Mouse (Mus musculus): Measurements from ENCODE around the gene Tifa. TPM values are rescaled to one million over a fixed set of nuclear protein-coding genes. Genes with fewer than 3 reads are reported as not detected.

Gene Tifa
- total and polyA plus RNA-seq, 3 experiments, result 1.4 to 3.2 (median 2.8) TPM

DNA sequence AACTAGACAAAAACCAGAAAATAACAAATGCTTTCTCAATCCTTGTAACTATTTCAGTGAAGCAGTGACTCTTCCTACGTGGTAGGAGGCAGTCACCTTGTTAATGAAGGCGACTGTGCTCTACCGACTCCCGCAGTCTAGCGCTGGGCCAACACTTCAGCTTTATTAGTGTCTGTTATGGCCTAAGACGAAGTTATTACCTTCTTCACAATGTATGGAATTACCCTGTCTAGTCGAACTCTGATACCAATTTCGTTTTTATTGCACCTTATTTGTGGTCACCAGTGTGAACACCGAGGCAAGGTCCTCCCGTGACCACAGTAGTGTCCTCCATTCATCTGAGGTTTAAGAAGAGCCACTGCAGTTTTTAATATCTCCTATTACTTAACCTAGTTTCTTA is 40.6 kb downstream of the Tifa start:
- Histone ChIP-seq H3K9me3 (replicated peaks; ENCODE audit: low read length) (no peaks in the 10 kb centered on the region), H3K4me2 (ENCODE audit: insufficient read depth, low read depth, poor library complexity, severe bottlenecking) (no peak overlapping the region), H3K27ac (ENCODE audit: insufficient read depth, low read depth) (no peak overlapping the region), H3K4me1 (ENCODE audit: control insufficient read depth in 1 of 2, insufficient read depth in 2 of 2) (peaks cover 0 to 20% of the 10 kb centered on the region in 2 experiments; a peak in 2 of 4 replicates), H3K79me2 (replicated peaks; ENCODE audit: control insufficient read depth, extremely low read depth, insufficient read depth, poor library complexity, severe bottlenecking) (peaks cover 23% of the 10 kb centered on the region), H3K27me3 (replicated peaks) (no peaks in the 10 kb centered on the region), H3K36me3 (replicated peaks in 1 of 2; ENCODE audit: control insufficient read depth in 1 of 2, insufficient read depth in 1 of 2, low read length in 1 of 2) (peaks cover 4 to 69% of the 10 kb centered on the region in 2 experiments), H3K4me3 (replicated peaks in 1 of 3; ENCODE audit: low read depth in 2 of 3, low read length in 2 of 3, poor library complexity in 1 of 3) (no peak overlapping the region), H3K9ac (ENCODE audit: insufficient read depth, low read depth) (no peak overlapping the region)
- dilution Hi-C loops (cut with MboI; ENCODE audit: extremely low pct_ligation_motif_present, extremely low pct_unique_long_range_greater_than_20kb, low sequenced_read_pairs) (no loop called here), in situ Hi-C loops (cut with MboI; ENCODE audit: low pct_ligation_motif_present, low pct_unique_long_range_greater_than_20kb, low sequenced_read_pairs) (no loop called here)
- TF ChIP-seq UBTF (IDR thresholded peaks at IDR 0.05; ENCODE audit: low read depth, low read length), result no peak
- no peak for TF ChIP-seq USF2 (conservative IDR thresholded peaks at IDR 0.05; ENCODE audit: low read depth, low read length)
- no peak for TF ChIP-seq MAFK (IDR thresholded peaks at IDR 0.05; ENCODE audit: insufficient replicate concordance, low read length)
- TF ChIP-seq ZC3H11A (IDR thresholded peaks at IDR 0.05; ENCODE audit: low read depth, low read length), result no peak
- TF ChIP-seq SMC3 (IDR thresholded peaks at IDR 0.05; ENCODE audit: low read depth, low read length), result no peak
- no peak for TF ChIP-seq IRF4 (IDR thresholded peaks at IDR 0.05; ENCODE audit: low read depth, low read length)
- TF ChIP-seq RAD21 (IDR thresholded peaks at IDR 0.05; ENCODE audit: low read depth, low read length), result no peak
- no peak for TF ChIP-seq NELFE (IDR thresholded peaks at IDR 0.05; ENCODE audit: low read depth, low read length)
- no peak for TF ChIP-seq RCOR1 (conservative IDR thresholded peaks at IDR 0.05; ENCODE audit: low read depth, low read length)
- TF ChIP-seq E2F4 (IDR thresholded peaks at IDR 0.05; ENCODE audit: insufficient replicate concordance, low read depth, low read length), result no peak
- no peak for TF ChIP-seq PAX5 (IDR thresholded peaks at IDR 0.05; ENCODE audit: low read length)
- no peak for TF ChIP-seq ZMIZ1 (IDR thresholded peaks at IDR 0.05; ENCODE audit: low read depth, low read length)
- no peak for TF ChIP-seq GABPA (IDR thresholded peaks at IDR 0.05; ENCODE audit: insufficient replicate concordance, low read depth, low read length)
- no peak for TF ChIP-seq ELF1 (IDR thresholded peaks at IDR 0.05; ENCODE audit: low read depth, low read length)
- no peak for DNase-seq (ENCODE audit: extremely low read depth)

DNA sequence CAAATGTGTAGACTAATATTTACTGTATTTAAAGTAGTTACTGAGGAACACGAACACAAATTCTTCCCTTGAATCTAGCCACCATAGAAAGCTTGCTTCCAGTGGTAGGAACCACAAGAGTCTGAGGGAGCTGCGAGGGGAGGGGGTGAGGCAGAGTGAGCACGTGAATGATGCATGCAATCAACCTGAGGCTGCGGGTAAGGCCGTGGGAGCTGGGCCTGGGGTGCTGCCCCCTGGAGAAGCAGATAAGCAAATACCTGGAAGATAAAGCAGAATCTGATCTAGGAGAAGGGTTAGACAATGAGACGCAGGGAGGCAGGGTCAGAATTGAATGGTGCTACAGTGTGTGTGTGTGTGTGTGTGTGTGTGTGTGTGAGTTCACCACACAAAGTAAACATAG is 41.5 kb downstream of the Tifa start:
- H3K79me2 ChIP-seq (replicated peaks; ENCODE audit: control insufficient read depth, extremely low read depth, insufficient read depth, poor library complexity, severe bottlenecking), result peaks cover 27% of the 10 kb centered on the region
- H3K9me3 ChIP-seq (replicated peaks; ENCODE audit: low read length), result no peaks in the 10 kb centered on the region
- no peak overlapping the region for H3K9ac ChIP-seq (ENCODE audit: insufficient read depth, low read depth)
- peaks cover 4 to 26% of the 10 kb centered on the region in 2 experiments; a peak in 2 of 4 replicates for H3K4me1 ChIP-seq (ENCODE audit: control insufficient read depth in 1 of 2, insufficient read depth in 2 of 2)
- dilution Hi-C loops (cut with MboI; ENCODE audit: extremely low pct_ligation_motif_present, extremely low pct_unique_long_range_greater_than_20kb, low sequenced_read_pairs), result no loop called here
- no peaks in the 10 kb centered on the region for H3K27me3 ChIP-seq (replicated peaks)
- H3K4me2 ChIP-seq (ENCODE audit: insufficient read depth, low read depth, poor library complexity, severe bottlenecking), result no peak overlapping the region
- no peak for DNase-seq (ENCODE audit: extremely low read depth)
- H3K27ac ChIP-seq (ENCODE audit: insufficient read depth, low read depth), result no peak overlapping the region
- in situ Hi-C loops (cut with MboI; ENCODE audit: low pct_ligation_motif_present, low pct_unique_long_range_greater_than_20kb, low sequenced_read_pairs), result no loop called here
- H3K36me3 ChIP-seq (replicated peaks in 1 of 2; ENCODE audit: control insufficient read depth in 1 of 2, insufficient read depth in 1 of 2, low read length in 1 of 2), result peaks cover 4 to 74% of the 10 kb centered on the region in 2 experiments
- no peak for TF ChIP-seq JUND (conservative IDR thresholded peaks at IDR 0.05; ENCODE audit: low read depth, low read length)
- no peak for TF ChIP-seq TCF12 (IDR thresholded peaks at IDR 0.05; ENCODE audit: low read depth, low read length)
- TF ChIP-seq EP300 (IDR thresholded peaks at IDR 0.05; ENCODE audit: low read length), result no peak
- H3K4me3 ChIP-seq (replicated peaks in 1 of 3; ENCODE audit: low read depth in 2 of 3, low read length in 2 of 3, poor library complexity in 1 of 3), result no peak overlapping the region

Measured in CH12.LX (cell line).